Mouse (Mus musculus): ENCODE results near the gene Polr2b.
A peak's percentile ranks its signal among the peaks of the same experiment; 100 is the strongest.

Polr2b gene

GRCm38 (mm10) chr5:77309924-77310772, at the start of gene Polr2b, which contains the start of gene Noa1:
Gene Polr2b, plus strand, starts transcription at chr5:77310147.
Gene Noa1, minus strand, starts transcription at chr5:77310084.
- peak; percentile 97 for DNase-seq (ENCODE audit: low spot score)

GRCm38 (mm10) chr5:77261137-77261536, 48.8 kb upstream of the Polr2b start:
- DNase-seq (ENCODE audit: low spot score), result no peak

DNA sequence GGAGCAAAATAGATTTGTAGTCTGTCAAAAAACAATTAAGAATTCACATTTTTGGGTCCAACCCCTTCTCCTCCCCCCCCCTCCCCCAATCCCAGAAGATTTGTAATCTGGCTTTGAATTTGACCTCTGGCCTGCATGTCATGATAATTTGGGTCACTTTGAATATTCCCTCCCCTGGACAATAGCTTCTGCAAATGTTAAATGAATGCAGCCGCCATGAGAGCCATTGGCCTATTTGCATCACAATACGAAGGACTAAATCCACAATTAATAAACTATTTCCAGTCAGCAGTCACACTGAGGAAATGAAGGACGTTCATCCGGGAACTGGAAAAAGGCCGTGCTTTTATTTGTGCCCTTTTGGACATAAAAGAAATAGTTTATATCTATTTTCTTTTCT, 47.8 kb upstream of the Polr2b start:
- DNase-seq (ENCODE audit: low spot score), result no peak

GRCm38 (mm10) chr5:77265081-77265670, 44.8 kb upstream of the Polr2b start, which contains the start of gene Rest:
Gene Rest, plus strand, starts transcription at chr5:77265491.
- no peak for DNase-seq (ENCODE audit: low spot score)

DNA sequence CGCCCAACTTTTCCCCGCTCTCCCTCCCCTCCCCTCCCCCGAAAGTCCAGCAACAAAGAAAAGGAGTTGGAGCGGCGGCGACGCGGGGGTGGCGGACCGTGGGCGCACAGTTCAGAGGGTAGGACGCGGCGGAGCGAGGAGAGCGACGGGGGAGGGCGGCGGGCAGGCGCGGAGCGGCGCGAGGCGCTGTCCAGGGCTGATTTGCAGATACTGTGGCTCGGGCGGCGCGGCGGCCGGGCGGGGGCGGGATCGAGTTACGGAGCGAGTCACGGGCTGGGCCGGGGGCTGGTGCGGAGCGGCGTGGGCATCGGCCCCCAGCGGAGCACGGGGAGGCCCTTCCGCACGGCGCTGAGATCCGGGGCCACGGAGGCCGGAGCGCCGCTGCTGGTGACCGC, 44.3 kb upstream of the Polr2b start:
- DNase-seq (ENCODE audit: low spot score), result no peak

DNA sequence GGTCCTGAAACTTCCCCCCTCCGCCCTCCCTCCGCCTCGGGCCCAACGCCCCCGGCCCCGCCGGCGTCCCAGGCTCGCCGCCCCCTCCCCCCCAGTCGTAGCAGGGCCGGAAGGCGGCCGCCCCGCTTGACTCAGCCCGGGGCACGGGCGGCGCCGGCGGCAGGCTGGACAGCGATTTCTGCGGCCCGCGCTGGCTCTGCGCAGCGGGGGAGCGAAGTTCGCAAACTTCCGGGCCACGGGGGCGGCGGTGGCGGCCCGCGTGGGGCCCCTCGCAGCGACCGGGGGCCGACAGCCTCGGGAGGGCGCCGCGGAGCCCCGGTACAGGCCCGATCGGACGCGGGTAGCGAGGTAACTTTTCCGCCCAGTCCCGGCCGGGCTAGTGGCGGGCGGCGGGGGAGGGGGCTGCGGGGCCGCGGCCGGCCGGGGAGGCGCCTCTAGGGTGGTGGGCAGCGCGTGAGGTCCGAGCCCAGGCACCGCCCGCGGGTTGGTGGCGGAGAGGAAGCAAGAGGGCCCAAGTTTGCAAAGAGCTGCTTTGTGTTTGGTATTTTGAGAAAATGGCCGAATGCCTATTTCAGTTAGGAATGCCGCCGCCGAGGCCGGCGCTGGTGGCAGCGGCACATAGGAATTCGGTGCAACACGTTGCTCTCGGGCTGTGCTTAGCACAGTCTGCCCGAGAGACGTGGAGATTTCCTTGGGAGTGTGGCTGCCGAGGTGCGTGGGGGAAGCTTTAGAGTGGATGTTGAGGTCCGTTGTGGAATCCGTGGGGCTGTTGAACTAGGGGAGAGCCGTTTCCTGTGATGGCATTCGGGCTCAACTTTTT, 43.7 kb upstream of the Polr2b start:
- DNase-seq (ENCODE audit: low spot score), result no peak

DNA sequence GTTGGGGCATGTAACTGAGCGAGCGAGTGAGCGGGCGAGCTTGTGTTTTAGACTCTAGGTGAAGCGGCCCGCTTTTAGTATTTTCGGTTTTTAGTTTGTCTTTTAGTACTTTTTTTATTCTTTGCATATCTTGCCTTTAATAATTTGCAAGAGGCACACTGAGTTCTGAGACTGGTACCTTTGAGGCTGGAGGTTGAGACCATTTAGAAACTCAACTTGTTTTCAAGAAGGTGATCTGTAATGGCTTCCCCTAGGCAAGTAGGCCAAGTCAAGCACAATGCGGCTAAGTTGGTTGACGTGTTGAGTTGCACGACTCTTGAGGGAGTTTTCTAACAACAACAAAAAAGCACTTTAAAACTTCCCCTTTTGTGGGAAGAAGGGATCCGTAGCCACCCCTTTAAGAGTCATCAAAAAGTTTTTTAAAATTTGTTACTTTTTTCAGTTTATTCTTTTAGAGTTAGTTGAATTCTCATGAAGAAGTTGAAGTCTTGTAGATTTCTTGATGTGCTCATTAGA, 43.0 kb upstream of the Polr2b start:
- no peak for DNase-seq (ENCODE audit: low spot score)

- no peak for DNase-seq (ENCODE audit: low spot score)
These were observed 42.5 kb upstream of the Polr2b start for GRCm38 (mm10) chr5:77267441-77267840.

DNA sequence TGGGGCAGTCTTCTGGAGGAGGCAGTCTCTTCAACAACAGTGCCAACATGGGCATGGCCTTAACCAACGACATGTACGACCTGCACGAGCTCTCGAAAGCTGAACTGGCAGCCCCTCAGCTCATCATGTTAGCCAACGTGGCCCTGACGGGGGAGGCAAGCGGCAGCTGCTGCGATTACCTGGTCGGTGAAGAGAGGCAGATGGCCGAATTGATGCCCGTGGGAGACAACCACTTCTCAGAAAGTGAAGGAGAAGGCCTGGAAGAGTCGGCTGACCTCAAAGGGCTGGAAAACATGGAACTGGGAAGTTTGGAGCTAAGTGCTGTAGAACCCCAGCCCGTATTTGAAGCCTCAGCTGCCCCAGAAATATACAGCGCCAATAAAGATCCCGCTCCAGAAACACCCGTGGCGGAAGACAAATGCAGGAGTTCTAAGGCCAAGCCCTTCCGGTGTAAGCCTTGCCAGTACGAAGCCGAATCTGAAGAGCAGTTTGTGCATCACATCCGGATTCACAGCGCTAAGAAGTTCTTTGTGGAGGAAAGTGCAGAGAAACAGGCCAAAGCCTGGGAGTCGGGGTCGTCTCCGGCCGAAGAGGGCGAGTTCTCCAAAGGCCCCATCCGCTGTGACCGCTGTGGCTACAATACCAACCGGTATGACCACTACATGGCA, 41.9 kb upstream of the Polr2b start:
- no peak for DNase-seq (ENCODE audit: low spot score)

DNA sequence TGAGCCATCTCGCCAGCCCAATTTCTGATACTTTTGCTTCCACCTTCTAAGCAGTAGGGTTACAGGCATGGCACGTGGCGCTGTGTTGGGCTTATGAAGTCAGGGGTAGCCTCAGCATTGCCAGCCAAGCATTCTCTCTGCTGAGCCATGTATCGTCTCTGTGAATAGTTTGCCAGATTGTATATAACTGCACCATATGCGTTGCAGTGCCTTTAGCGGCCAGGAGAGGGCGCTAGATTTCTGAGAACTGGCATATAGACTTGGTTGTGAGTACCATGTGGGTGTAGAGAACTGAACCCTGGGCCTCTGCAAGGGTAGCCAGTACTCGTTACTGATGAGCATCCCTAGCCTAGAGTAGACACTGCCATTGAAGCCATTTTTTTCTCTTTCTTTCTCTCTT, 40.5 kb upstream of the Polr2b start:
- DNase-seq (ENCODE audit: low spot score), result no peak

DNA sequence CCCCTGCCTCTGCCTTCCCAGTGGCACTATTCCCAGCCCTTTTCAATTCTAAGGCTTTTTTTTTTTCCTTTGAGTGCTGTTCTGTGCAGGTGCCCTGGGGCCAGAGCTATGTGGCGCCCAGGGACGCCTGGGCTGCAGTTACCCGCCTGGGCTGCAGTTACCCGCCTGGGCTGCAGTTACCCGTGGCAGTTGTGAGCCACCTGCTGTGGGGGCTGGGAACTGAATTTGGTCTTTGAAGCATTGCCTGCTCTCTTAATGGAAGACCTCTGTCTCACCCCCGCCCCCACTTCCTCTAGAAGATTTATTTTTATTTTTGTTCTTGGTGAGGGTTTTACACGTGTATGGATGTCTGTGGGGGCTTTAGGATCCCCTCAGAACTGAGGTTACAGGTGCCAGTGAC, 36.8 kb upstream of the Polr2b start:
- DNase-seq (ENCODE audit: low spot score), result no peak

DNA sequence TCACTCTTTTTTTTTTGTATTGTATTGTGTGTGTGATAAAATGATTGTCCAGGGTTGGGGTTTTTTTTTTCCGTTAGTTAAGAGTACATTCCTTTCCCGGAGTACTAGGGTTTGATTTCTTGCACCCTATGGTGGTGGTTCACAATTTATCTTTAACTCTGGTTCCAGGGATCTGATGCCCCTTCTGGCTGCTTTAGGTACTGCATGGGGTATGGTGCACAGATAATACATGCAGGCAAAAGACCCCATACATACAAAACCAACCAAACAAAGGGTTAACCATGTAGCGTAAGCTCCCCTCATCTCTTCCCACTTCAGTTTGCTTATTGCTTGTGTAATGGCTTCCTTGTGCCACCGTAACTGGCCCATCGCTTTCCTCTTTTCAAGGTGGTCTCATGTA, 34.0 kb upstream of the Polr2b start:
- DNase-seq (ENCODE audit: low spot score), result no peak

GRCm38 (mm10) chr5:77277204-77277603, 32.7 kb upstream of the Polr2b start:
- no peak for DNase-seq (ENCODE audit: low spot score)

- DNase-seq (ENCODE audit: low spot score), result no peak
These were observed 28.3 kb upstream of the Polr2b start for GRCm38 (mm10) chr5:77281518-77282174.

DNA sequence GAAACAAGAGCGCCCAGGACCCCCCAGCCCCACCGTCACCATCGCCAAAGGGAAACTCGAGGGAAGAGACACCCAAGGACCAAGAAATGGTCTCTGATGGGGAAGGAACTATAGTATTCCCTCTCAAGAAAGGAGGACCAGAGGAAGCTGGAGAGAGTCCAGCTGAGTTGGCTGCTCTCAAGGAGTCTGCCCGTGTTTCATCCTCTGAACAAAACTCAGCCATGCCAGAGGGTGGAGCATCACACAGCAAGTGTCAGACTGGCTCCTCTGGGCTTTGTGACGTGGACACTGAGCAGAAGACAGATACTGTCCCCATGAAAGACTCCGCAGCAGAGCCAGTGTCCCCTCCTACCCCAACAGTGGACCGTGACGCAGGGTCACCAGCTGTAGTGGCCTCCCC, 27.7 kb upstream of the Polr2b start:
- DNase-seq (ENCODE audit: low spot score), result no peak

DNA sequence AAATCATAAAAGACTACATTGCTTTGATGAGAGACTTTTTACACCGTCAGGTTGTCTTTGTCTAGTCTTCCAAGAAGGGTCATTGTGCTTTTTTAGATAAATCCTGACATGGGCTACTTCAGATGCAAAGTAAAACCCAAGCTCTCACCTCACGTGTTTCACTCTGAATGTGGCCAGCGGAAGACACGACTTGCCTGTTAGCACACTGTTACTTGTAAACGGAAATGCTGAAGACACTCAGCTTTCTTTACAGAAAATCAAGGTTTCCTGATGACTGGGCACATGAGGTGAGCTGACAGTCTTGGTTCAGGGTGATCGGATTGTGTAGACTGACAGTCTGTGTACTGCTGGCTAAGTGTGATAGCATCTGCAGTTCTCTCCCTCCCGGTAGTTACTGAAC, 24.3 kb upstream of the Polr2b start:
- DNase-seq (ENCODE audit: low spot score), result no peak

GRCm38 (mm10) chr5:77286904-77287303, 23.0 kb upstream of the Polr2b start:
- no peak for DNase-seq (ENCODE audit: low spot score)

- DNase-seq (ENCODE audit: low spot score), result no peak
These were observed 22.0 kb upstream of the Polr2b start for GRCm38 (mm10) chr5:77287901-77288300.

GRCm38 (mm10) chr5:77289686-77290085, 20.3 kb upstream of the Polr2b start:
- no peak for DNase-seq (ENCODE audit: low spot score)

GRCm38 (mm10) chr5:77290606-77291005, 19.3 kb upstream of the Polr2b start:
- no peak for DNase-seq (ENCODE audit: low spot score)

DNA sequence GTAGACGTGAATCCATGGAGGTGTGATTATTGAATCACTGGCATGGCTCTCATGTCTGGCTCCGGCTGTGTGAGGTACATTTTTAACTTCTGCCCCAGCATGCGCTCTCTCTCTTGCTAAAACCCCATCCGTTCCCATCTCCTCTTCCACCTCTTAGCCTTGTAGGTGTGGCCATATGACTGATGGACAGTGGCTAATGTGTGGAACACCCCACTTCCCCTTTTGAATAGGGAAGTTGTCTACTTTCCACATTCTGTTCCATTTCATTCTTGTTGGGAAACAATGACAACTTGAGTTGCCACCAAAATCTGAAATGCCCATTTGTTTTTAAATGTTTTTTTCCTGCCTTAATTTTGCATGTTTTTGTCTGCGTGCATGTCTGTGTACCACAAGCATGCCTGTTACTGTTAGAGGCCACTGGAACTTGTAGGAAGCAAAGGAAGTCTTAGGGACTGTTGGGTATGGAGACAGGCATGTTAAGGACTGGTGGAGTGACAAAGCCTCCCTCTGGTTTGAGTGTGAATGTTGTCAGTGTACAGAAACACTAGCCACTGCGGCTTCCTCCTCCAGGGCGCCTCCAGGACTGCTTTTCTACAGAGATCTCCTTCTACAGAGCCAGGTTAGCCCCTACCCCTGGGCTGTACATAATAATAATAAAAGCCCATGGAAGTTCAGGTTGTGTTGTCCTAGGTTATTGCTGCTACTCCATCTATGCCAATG, 17.0 kb upstream of the Polr2b start:
- DNase-seq (ENCODE audit: low spot score), result no peak
